Mouse (Mus musculus): ENCODE results near the gene Pcp4.

DNA sequence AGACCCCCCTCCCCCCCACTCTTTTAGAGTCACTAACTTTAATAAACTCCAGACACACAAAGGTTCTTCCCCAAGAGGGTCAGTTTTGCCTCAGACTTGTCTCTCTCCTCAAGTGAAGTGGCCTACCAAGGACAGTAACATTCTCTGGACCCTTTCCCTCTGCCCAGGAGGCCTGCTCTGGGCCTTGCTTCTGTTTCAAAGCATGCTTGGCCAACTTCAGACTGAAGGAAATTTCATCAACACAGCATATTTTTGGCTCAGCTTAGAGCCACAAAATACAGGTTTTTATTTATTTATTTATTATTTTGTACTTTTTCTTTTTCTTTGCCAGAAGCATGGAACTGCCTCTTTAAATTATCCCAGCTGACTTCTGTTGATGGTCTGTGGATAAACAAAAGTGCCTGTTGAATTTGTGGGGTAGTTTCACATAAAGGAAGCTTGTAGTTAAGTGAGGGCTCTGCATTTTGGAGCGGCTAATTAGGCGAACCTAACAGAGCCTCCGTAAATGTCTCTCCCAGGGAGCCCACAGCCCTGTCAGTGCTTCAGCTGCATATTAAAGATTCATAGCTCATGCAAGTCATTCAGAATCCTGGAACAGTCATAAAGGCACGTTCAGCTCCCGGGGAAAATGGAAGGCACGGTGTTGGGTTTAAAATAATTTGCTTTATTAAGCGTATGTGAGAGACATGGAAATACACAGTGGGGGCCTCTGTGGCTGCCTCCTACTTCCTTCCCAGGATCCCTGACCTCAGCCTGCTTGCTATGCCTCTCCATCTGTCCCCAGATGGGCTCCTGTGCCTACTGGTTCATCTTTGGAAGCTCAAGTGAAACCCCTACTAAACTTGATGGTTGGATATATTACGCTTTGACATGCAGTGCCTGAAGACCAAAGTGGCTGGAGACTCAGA, 96.2 kb downstream of the Pcp4 start:
- TF ChIP-seq CTCF (IDR thresholded peaks at IDR 0.05; ENCODE audit: control insufficient read depth, insufficient read depth, insufficient read length) (no peak), MAX (IDR thresholded peaks at IDR 0.05) (no peak), MYOD1 (IDR thresholded peaks at IDR 0.05; ENCODE audit: control insufficient read depth, insufficient read length, low read depth) (no peak), CEBPB (IDR thresholded peaks at IDR 0.05; ENCODE audit: low read depth) (no peak), MYOG (IDR thresholded peaks at IDR 0.05; ENCODE audit: control insufficient read depth, extremely low read depth, insufficient read length) (no peak)
